Mouse (Mus musculus) forelimb bud, embryonic 11.5 days (tissue): Measurements from ENCODE around the gene Gemin2.
A peak's percentile ranks its signal among the peaks of the same experiment; 100 is the strongest.
"Not testable (repeated sequence)": the region's sequence is repeated elsewhere in the genome, so short reads cannot be mapped to it uniquely, and the experiment has no call there.

Experiments used
- DNase-seq: peaks from one replicate; pipeline ENCODE4 v3.0.0-alpha.2; 2012; ENCODE audit warnings: low read depth, low spot score

Gene Gemin2

GRCm38 (mm10) chr12:59058242-59058641 lies 45.0 kb downstream of the Gemin2 start:
- not testable (repeated sequence) for DNase-seq

- DNase-seq: no peak
Measured at GRCm38 (mm10) chr12:59060322-59060721, 47.1 kb downstream of the Gemin2 start.

GRCm38 (mm10) chr12:59060993-59061595 lies 47.9 kb downstream of the Gemin2 start, which contains the start of gene Trappc6b:
Gene Trappc6b, minus strand, starts transcription at chr12:59061472.
- peak; percentile 78 for DNase-seq

GRCm38 (mm10) chr12:59064837-59065236 lies 51.6 kb downstream of the Gemin2 start:
- no peak for DNase-seq

GRCm38 (mm10) chr12:59065776-59066175 lies 52.6 kb downstream of the Gemin2 start:
- no peak for DNase-seq

- DNase-seq: peak; percentile 96
Measured at GRCm38 (mm10) chr12:59066448-59067077, 53.4 kb downstream of the Gemin2 start, which contains the start of gene Pnn. Gene Pnn, plus strand, starts transcription at chr12:59066884.

- DNase-seq: no peak
Measured at GRCm38 (mm10) chr12:59067095-59067494, 53.9 kb downstream of the Gemin2 start.

- no peak for DNase-seq
Measured at GRCm38 (mm10) chr12:59068791-59069190, 55.6 kb downstream of the Gemin2 start.

- no peak for DNase-seq
Measured at GRCm38 (mm10) chr12:59072286-59072685, 59.1 kb downstream of the Gemin2 start.

- DNase-seq: no peak
Measured at GRCm38 (mm10) chr12:59074052-59074451, 60.9 kb downstream of the Gemin2 start.

- no peak for DNase-seq
Measured at GRCm38 (mm10) chr12:59076996-59077395, 63.8 kb downstream of the Gemin2 start.

- no peak for DNase-seq
Measured at GRCm38 (mm10) chr12:59077883-59078282, 64.7 kb downstream of the Gemin2 start.
